Mouse (Mus musculus) liver, adult 2 months (tissue): Measurements from ENCODE around the gene 4930404H24Rik.

ENCODE experiments used
- CTCF ChIP-seq: fragments of 200-500 bp; IDR thresholded peaks from 2 replicates; pipeline ENCODE4 v1.5.1; 2011; ENCODE audit warnings: low read depth, low read length, control low read depth
- POLR2A ChIP-seq: fragments of 200-500 bp; IDR thresholded peaks from 2 replicates; pipeline ENCODE4 v1.6.1; 2011; ENCODE audit warnings: low read length, control low read depth; ENCODE audit not compliant: insufficient read depth; ENCODE audit errors: extremely low read depth

DNA sequence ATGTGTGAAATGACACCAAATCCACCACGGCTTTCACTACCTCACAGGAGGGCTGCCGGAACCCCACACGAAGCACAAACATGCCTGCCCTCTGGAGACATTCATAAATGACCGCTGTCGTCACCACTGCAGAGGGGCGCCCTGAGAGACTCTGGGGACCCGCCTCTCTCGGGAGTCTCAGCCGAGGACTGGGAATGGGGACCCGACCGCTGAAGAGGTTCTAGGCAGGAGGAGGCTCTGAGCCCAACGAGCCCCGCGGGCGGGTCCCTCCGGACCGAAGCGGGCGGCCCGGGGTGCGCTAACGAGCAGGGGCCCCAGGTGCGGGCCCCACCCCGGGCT lies 442 bp upstream of the 4930404H24Rik start:
- TF ChIP-seq CTCF (no peak), POLR2A (no peak)
